Mouse (Mus musculus): ENCODE data around the gene Ctdnep1.

- no peak for TF ChIP-seq POLR2A (IDR thresholded peaks at IDR 0.05; ENCODE audit: insufficient read depth, low read depth, low read length)
- TF ChIP-seq CTCF (IDR thresholded peaks at IDR 0.05; ENCODE audit: insufficient read depth, low read depth, low read length): no peak
These were observed 36.3 kb downstream of the Ctdnep1 start for GRCm38 (mm10) chr11:70017199-70017767.
